Mouse (Mus musculus) bone marrow, adult 2 months (tissue): Measurements from ENCODE around the gene Dgki.

Experiments used
- CTCF ChIP-seq: fragments of 200-500 bp; IDR thresholded peaks from 2 replicates; pipeline ENCODE4 v1.5.1; 2011; ENCODE audit warnings: low read length, control low read depth; ENCODE audit not compliant: control insufficient read depth, insufficient read depth
- POLR2A ChIP-seq: fragments of 200-500 bp; IDR thresholded peaks from 2 replicates; pipeline ENCODE4 v1.6.1; 2011; ENCODE audit warnings: low read depth, mild to moderate bottlenecking, control low read depth, low read length, borderline replicate concordance; ENCODE audit not compliant: control insufficient read depth

DNA sequence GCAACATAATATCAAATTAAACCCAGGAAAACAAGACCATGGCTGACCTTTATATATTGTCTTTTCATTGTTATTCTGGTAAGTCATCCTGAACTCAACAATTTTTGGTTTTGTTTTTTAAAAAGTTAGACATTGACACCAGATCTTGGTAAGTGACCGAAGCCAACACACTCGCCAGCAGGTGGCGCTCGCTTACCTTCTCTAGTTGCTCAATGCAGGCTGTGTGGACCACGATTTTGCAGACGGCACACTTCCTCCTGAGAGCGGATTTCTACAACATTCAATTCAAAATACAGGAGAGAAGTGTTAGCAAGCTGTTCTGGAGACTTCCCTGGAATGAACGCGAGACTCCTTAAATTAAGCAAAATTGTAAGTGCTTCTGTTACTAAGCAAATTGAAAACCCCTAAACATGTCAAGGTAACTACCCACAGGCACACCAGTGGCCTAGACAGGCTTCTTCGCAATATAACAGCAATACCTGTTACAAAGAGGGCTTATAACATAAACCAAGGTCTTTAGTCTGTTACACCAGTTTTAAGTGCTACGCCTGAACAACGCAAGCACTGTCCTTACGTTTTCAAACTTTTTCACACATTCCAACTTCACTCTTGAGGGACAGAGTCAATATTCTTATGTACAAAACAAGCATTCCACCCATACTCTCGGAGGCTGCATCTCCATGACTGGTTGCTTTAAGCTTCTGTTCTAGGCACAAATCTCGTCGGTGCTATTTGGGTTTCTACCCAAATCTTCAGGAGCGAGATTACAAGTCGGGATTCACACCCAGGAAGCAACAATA is 202.4 kb downstream of the Dgki start:
- TF ChIP-seq CTCF (peak; percentile 95), POLR2A (no peak)
